Mouse (Mus musculus) cerebellum, postnatal 10 days (tissue): Measurements from ENCODE around the gene Mien1.

Experiments used
- DNase-seq, 2 experiments: peaks; one replicate each; pipeline ENCODE4 v3.0.0; 2021; ENCODE audit warnings: mixed read lengths in 2 of 2

Gene Mien1

DNA sequence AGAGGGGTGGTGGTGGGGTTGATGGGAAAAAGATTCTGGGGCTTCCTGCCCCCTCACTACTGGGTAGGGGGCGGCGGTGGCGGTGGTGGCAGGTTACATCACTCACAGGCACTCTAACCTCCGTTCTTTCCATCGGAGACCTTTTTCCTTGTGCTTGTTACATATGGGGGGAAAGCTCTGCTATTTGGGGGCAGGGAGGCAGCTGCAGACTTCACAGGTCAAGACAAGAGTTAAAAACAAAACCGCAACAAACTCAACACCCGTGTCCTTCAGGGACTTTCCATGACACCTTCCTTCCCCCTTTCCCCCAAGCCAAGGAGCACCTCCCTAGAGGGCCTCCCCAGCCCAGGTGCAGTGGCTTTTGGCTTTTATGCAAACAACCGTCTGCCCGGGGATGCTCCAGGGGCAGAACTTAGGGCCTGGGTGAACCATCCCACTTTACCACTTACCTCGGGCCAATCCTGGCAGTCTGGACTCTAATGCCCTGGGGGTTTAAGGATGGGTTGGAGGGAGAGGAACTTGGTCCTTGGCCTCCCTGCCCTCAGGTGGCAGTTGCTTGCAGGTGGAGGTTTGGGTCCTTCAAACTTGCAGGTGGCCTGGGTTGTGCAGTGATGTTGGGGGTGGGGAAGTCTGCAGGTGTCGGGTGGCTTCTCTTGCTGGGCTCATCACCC is 20.4 kb upstream of the Mien1 start:
- no peak for DNase-seq

DNA sequence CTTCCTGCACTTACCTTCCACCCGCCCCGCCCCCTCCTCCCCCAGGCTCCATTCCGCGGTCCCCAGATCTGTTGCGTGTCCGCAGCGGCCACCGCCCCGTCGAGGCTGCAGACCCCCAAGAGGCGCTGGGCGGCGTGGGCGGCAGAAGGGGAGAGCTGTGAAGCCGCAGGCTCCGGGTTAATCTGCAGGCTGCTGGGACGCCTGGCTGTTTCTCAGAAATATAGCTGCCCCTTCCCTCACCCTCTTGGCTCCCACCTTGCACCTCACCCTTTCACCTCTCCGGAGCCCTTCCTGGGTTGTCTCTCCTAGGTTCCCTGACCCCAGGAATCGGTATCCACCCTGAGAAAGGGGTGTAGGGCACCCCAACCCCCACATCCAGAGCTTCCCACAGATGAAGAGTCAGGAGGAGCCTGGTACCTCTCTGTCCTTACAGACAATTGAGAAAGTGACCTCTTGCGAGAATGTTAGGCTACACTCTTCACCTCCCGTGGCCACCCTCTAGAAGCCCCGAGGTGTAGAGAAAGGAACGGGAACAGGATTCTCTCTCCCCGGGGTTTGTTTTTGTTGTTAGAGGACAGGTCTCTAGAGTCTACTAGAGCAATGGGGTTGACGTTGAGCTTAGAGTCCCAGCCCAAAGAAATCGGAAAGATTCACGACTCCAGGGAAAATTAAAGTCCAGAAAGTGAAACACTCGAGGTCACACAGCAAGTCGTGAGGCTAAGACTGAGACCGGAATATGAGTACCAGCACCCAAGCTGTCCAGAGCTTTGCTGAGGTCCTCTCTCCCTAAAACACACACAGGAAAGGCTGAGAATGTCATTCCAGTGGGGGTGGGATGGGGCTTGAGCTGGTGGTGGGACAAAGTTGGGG is 19.6 kb upstream of the Mien1 start:
- peak in 1 of 2 experiments; percentile 29 for DNase-seq

DNA sequence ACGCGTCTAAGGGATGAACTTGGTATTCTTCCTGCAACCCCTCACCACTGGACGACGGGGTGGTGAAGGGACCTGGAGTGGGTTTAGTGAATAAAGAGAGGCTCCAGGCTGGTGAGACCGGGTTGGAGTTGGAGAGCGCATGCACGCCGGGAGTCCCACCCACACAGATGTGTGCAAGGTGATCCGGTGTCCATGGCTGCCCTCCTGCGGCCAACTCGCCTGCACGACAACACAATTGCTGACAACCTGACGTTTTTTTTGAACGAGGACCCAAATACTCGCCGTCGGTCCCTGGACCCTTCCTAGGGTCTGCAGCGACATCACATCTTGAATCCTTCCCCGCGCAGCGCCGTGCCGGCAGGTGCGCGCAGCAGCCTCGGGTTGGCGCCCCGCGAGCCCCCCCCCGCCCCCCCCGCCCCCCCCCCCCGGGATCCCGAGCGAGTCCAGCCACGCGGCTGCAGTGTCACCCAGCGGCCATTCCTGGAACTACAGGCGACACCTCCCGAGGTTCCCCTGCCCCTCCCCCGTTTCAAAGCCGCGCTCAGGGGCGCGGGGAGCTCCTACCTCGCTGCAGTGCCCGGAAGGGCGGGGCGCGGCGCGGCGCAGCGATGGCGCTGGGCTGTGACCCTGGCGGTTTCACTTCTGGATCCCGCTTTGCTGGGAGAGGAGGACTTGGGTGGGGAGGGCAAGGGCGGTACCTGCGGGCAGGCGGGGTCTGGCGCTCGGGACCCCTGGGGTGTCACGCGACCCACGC is 18.8 kb upstream of the Mien1 start:
- peak; percentile 95 to 98 for DNase-seq

DNA sequence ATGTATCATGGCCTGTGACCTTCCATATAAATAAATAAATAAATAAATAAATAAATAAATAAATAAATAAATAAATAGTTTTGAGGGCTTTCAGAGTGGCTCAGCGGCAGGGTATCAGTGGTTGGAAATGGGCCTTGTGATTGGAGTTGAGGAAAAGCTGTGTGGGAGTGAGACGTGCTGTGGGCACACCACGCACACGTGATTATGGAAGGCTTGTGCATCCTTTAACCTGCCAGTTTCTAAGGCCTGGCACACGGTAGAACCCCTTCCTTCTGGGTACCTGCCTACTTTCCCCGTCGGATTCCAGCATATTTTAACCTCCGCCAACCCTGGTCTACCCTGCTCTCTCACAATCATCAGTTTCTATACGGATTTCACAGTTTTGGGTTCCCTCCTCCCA is 18.2 kb upstream of the Mien1 start:
- DNase-seq = no peak

DNA sequence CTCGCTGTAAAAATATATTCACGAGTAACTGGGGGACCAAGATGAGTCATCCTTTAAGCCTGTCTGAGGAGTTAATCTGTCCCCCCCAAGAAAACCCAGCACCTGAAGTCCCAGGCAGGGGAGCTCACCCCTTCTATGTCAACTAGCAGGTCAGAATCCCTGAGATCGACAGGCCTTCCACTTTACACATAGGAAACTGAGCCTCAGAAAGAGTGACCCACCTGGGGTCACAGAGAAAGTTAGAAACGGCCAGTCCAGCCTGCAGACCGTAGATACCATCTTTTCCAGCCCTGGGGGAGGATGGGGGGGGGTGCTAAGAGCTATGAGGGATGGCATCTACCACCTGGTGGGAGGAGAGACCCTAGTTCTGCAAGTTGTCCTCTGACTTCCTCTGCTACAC is 17.8 kb upstream of the Mien1 start:
- DNase-seq = no peak

DNA sequence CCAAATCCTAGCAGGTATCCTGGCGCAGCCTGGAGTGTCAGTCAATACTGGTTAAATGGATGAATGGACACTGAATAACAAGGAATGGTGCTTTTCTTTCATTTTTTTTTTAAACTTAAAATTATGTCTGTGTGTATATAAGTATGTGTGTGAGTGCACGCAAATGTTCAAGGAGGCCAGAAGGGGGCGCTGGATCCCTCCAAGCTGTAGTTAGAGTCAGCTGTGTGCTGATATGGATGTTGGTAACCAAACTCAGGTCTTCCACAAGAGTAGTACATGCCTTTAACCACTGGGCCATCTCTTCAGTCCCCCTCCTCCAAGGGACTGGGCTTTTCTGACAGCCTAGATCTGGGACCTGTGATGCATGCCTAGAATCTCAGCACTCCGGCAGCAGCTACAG is 16.7 kb upstream of the Mien1 start:
- no peak for DNase-seq

DNA sequence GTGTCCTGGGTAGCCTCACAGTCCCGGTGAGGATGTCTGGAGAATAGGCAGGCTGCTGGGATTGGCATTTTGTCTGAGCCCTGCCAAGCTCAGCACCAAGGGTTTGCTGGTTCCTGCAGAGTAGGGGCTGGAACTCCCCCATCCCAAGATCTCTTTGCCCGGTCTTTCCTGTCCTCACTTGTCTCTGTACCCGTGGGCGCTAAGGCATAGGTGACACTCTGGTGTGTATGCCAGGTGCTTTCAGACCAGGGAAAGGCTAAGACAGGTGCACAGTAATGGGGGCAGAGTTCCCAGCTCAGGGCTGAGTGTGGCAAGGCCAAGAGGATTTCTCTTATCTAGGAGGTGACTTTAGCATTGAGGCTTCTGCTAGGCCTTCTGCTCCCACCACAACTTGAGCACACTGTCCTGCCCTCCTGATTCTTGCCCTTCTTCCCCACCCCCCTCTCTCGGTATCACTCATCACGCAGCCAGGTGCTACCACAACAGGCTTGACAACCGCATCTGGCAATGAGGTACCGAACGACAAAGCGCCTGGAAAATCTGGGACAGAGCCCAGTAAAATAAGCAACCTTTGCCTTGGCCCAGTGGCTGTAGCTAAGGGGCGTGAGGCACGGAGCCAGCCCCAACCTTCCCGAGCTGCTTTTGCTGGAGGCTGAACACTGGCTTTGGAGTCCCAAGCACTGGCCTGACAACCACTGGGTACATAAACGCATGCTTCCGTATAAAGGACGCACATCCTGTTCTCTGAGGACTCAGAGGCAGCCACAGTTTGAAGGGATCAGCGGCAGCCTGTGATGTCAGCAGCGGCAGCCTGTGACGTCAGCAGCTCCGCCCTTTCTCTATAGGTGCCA is 11.4 kb upstream of the Mien1 start:
- peak; percentile 44 to 51 for DNase-seq

DNA sequence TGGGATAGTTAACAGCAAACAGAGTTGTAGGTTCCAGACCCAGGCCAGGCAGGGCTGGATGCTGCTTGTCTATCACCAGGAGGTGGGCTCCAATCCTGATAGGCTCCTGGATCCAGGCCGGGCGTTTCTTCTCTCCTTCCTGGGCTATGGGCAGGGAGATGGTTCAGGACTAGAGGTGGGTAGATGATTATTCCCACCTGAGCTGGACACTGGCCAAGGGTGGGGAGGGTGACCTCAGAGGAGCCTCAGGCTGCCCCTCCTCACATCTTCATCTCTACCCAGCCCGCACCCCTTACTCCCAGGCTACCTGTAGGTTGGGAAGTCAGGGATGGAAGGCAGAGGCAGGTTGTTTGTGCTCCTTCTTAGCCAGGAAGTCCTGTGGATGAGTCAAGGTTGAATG is 10.6 kb upstream of the Mien1 start:
- peak; percentile 17 to 25 for DNase-seq

DNA sequence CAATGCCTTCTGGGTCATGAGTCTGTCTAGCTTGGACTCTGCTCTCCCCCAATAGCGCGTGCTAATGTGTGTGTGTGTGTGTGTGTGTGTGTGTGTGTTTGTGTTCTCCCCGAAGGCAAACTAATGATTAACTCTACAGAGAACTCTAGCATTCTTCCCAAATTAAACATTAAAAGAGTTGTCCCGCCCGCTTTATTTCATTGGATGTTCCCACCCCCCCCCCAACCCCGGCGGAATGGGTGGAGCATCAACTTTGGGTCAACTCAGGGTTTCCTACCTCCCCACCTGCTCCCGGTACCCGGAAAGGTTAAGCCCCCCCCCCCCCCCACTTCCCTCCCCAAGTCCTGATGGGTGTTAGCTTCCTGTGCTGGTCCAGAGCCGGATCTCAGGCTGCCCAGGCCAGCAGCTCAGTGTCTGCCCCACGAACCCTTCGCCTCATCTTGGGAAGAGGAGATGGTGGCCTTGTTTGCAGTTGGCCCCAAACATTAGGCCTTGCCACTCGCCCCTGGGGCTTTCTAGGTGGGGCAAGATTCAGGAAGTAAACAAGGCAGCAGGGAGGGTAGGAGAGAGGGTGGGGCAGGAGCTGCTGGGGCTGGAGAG is 9.5 kb upstream of the Mien1 start:
- DNase-seq = no peak

DNA sequence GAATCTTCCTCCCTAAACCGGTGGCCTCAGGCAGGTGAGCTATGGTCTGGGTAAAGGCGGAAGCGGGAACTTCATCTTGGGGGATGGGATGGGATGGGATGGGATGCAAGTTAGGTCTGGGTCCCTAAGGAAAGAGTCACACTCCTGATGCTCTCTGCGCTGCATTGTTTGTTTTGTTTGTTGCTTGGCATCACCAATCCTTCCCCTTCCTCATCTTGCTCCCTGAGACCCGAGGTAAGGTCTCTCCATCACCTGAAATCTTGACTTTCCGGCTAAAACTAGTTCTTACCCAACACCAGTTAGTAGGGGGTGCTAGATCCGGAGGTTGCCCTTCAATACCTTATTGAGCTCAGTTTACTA is 8.7 kb upstream of the Mien1 start:
- DNase-seq = no peak

DNA sequence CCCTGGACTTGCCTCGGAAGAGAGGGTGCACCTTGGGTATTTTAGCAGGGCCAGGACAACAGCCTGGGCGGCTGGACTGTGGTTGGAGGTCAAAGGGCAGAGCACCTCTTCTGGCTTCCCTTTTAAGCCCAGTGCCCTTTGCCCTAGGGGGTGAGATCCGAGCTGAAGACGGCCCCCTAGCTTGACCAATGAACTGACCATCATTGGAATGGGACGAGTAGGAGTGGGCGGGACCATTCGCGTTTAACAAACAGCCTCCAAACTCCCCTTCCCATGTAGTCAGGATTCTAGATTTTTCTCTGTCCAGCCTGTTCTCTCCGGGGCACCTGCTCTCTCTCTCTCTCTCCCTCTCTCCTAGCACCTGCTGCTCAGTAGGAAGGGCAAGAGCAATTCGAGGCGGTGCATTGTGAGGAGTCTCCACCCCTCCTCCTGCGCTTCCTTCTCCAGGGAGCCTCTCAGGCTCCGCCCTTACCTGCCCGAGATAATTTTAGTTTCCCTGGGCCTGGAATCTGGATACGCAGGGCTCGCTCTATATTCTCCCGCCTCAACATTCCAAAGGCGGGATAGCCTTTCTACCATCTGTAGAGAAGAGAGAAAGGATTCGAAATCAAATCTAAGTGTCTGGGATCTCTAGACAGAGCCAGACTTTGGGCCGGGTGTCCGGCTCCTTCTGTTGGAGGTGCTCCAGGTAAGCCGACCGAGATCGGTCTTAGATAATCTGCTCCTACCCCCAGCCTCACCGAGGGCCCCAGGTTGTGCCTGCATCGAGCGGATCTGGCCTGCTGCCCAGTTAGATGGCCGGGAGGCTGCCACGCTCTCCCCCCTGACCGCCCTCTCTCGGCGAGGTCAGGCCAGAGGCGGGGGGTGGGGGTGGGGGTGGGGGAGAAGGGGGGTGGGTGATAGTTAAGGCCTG is 8.0 kb upstream of the Mien1 start:
- peak; percentile 56 to 60 for DNase-seq

DNA sequence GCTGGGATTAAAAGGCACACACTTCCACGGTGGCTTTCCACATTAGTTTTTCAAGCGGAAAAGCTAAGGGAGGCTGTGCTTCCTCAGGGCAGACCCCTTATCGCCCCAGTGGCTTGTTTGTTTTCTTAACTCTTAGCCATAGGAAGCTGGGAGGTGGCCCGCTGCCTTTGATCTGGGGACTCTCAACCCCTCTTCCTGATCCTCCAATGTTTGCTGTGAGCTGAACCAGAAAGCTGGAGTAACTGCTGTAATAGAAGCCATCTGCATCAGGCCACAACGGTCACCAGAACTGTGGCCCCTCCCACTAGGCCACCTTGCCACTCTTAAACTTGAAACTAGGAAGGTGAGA is 7.4 kb upstream of the Mien1 start, which contains the start of gene Grb7:
Gene Grb7 (plus strand): TSS at position 182 of the 349 bp plus-strand sequence.
- no peak for DNase-seq

DNA sequence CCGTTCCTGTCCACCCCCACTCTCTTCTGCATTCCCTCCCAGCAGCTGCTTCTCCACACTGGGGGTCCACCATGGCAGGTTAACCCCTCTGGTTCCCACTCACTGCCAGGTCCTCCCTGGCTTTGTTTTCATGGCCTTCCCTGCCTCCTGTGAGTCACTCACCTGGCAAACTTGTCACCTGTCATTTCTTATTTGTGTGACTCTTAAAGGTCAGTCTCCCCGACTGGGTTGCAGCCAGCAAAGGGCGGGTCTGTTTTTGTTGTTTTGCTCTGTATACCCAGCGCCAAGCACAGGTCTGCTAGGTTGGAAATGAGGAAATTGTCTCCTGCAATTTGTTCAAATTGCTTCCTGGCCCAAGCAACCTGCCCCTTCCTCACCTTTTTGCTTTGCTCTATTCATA is 6.9 kb upstream of the Mien1 start:
- DNase-seq = no peak

DNA sequence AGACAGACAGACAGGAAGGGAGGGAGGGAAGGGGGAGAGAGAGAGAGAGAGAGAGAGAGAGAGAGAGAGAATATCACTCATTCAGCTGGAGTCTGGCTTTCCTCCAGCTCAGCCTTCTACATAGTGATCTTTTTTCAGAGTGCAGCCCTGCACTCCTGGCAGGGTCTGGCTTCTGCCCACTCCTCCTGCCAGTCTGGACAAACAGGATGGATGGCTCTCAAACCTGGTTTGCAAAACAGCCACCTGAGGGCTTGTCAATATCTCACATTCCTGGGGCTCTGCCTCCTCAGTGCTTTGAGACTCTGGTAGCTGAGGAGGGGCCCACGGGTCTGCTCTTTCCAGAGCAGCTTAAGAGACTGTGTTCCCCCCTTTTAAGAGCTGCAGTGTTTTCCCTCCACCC is 6.4 kb upstream of the Mien1 start:
- DNase-seq = no peak

DNA sequence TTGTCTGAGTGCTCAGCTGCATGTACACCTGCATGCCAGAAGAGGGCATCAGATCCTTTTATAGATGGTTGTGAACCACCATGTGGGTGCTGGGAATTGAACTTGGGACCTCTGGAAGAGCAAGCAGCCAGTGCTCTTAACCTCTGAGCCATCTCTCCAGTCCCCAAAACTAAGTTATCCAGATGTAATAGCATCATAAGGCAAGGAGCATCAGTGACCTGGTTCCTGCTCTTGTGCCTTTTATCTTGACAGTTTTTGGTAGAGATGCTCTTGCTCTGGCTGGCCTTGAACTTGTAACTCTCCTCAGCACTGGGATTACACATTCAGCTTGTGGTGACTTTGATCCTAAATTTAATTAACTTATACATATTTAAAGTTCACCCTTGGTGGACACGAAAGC is 4.9 kb upstream of the Mien1 start:
- DNase-seq = no peak

DNA sequence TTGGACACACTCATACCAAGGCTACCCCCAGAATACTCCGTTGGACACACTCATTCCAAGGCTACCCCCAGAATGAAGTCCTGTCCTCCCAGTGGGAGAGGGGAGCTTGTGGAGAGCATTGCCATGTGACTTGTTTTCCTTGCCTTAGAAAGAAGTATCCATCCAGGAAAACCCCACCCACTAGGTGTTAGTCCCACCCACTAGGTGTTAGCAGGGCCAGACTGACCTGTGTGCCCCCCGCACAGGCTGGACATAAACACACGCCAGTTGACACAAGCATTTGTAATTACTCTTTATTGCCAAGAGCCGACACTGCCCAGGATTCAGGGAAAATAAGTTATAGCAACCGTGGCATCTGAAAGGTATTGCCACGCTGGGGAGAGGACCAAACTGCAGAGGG is 1.4 kb downstream of the Mien1 start:
- DNase-seq = no peak

DNA sequence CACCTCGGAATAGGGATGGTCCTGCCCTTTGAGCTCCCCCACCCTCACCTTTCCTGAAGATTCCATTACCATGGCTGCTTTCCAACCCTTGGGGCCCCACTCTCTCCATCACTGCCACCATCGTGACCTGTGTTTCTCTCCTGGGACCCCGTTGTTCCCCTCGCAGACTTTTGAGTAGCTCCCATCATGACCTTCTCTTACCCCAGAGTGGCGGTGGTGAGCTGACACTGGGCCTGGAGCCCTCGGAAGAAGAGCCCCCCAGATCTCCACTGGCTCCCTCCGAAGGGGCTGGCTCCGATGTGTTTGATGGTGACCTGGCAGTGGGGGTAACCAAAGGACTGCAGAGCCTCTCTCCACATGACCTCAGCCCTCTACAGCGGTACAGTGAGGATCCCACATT is 3.1 kb downstream of the Mien1 start:
- DNase-seq = no peak

DNA sequence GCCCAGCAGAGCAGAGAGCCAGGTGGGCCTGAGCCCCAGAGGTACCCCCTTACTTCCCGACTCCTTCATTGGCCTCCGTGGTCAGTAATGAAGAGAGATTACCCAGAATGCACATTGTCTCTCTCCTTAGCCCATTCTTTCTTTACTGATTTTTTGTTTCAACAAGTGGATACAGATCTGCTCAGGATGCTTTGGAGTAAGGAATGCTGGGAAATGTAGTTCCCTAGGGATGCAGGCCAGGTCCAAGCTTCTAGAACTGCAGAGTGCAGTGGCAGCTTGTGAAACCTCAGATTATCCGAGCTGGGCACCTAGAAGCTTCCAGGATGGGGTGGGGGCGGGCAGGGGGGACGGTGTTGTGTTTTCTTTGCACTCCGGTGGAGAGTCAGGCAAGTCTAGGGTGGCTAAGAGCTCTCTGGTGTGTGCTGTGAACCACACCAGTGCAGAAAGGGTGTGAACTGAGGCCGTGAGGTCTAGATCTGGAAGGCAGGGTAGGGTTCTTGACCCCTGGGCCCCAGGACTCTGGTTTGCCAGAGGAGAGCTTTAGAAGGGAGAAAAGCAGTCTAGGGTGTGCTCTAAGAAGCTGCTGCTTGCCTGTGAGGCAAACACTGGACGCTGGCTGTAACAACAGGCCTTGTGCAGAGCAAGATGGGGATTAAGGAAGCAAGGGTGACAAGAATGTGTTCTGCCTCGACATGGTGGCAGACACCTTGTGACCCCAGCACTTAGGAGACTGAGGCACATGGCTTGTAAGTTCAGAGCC is 6.9 kb downstream of the Mien1 start:
- no peak for DNase-seq

DNA sequence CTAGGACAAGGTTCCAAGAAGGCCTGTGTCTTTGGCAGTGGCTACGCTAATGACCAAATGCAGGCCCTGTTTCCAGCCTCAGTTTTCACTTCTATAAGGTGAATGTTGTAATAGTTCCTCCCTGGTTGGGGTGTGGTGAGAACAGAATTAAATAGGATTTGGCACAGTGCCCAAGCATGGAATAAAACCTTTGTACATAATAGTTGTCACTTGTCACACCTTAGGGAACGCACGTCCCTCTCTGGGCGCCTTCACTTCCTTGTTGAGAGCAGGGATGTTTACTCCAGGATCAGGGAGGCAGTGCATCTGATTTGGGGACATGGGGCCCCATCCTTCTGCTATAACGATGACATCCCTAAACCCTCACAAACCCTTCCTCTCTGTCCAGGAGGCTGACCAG is 10.4 kb downstream of the Mien1 start:
- no peak for DNase-seq

DNA sequence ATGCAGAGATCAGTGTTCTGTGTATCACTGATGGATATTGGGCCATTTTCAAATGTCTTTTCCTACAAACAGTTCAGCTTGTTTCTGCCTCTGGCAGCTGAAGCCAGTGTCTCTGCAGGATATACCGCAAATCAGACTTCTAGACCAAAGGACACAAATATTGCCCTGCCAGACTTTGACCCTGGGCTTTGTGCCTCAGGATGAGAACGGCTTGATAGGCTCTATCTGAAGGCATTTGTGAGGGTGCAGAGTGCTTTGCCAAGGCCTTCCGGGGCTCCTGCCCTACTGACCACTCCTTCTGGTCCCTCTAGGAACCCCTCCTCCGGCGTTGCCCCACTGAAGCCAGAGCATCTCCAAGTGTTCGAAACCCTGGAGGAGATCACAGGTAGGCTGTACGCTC is 12.2 kb downstream of the Mien1 start:
- DNase-seq = no peak
